In the genomic region with DNA sequence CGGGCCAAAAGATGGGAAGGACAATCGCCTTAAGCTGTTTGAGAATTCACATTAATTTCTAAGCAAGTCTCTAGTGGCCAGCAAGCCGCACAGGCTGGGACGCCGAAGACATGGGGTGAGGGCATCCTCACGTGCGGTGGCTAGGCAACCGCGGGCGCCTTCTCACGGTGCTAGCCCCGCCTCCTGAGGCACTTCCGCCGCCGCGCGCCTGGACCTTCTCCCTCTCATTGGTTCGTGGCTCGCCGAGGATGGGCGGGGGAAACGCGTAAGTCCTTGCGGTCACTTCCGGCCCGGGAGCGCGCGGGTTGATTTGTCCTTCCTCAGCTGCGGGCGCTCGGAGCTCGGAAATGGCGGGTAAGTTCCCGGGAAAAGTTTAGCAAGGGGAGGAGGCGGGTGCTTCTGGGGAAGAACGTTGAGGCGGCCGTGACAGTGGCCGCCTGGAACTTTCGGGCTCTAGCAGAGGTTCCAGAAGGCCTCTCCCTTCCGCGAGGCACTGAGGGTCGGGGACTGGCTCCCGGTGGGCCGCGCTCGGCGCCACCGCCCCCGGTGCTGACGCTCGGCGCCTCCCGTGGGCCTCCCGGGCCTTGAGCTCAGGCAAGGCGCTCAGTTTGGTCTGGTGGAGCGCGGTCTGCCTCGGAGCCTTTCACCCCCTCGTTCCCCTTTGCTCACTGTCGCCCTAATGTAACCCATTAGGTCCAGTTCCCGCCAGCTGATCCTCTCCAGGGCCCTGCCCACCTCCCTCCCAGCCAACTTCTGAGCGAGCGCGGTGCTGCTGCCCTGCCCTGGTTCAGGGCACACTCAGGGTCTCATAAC, we compare ENCODE assay signal across 8 mouse cellular contexts. TPM values are rescaled to one million over a fixed set of nuclear protein-coding genes. Genes with fewer than 3 reads are reported as not detected.
DNase-seq lines count a peak whose midpoint lies in the region; ATAC-seq and TF ChIP-seq lines count a peak whose summit lies in the region.

A gene (plus strand): TSS at position 8 of the 813 bp plus-strand sequence.

- no peaks in the 10 kb centered on the region for H3K9me3 ChIP-seq in ES-Bruce4 (replicated peaks; ENCODE audit: control insufficient read depth, insufficient read depth, low read length, poor library complexity, severe bottlenecking)
- H3K9me3 ChIP-seq in forebrain, embryonic 13.5 days (replicated peaks), result no peaks in the 10 kb centered on the region
- H3K9me3 ChIP-seq in neural tube, embryonic 15.5 days (replicated peaks), result no peaks in the 10 kb centered on the region

- H3K36me3 ChIP-seq in ES-Bruce4 (ENCODE audit: control insufficient read depth, insufficient read depth, low read length, poor library complexity, severe bottlenecking), result peaks cover 40% of the 10 kb centered on the region
- peaks cover 18% of the 10 kb centered on the region for H3K36me3 ChIP-seq in forebrain, embryonic 13.5 days (ENCODE audit: poor library complexity, severe bottlenecking)
- H3K36me3 ChIP-seq in neural tube, embryonic 15.5 days, result 0 out of 2 replicates have a peak, but pooled peaks cover 7% of the 10 kb centered on the region

- H3K4me1 ChIP-seq in ES-Bruce4 (ENCODE audit: control insufficient read depth, insufficient read depth, low read length), result peaks cover 2% of the 10 kb centered on the region
- peaks cover 16% of the 10 kb centered on the region; the same call in 1 of the 2 replicates for H3K4me1 ChIP-seq in forebrain, embryonic 13.5 days
- peaks cover 16% of the 10 kb centered on the region for H3K4me1 ChIP-seq in neural tube, embryonic 15.5 days

- H3K27me3 ChIP-seq in ES-Bruce4 (ENCODE audit: control insufficient read depth, insufficient read depth, low read length, poor library complexity, severe bottlenecking), result no peaks in the 10 kb centered on the region
- no peaks in the 10 kb centered on the region for H3K27me3 ChIP-seq in forebrain, embryonic 13.5 days
- H3K27me3 ChIP-seq in neural tube, embryonic 15.5 days (replicated peaks), result no peaks in the 10 kb centered on the region

- peak; percentile 99 for ATAC-seq in cerebellum, adult (ENCODE audit: insufficient number of reproducible peaks, low FRiP score, low TSS enrichment)
- ATAC-seq in forebrain, embryonic 13.5 days, result peak; percentile 100
- ATAC-seq in neural tube, embryonic 15.5 days (ENCODE audit: low FRiP score), result peak; percentile 100

- peak within 1 kb of the TSS; percentile 98 for H3K4me3 ChIP-seq in ES-Bruce4 (ENCODE audit: low read depth, low read length)
- peak within 1 kb of the TSS; percentile 85 for H3K4me3 ChIP-seq in forebrain, embryonic 13.5 days
- H3K4me3 ChIP-seq in neural tube, embryonic 15.5 days (replicated peaks), result peak within 1 kb of the TSS; percentile 88

- H3K27ac ChIP-seq in ES-Bruce4 (ENCODE audit: insufficient read depth, low read length), result peak within 1 kb of the TSS; percentile 99
- H3K27ac ChIP-seq in forebrain, embryonic 13.5 days, result peak within 1 kb of the TSS; percentile 51
- H3K27ac ChIP-seq in neural tube, embryonic 15.5 days (replicated peaks), result peak within 1 kb of the TSS; percentile 65; the same call in 1 of the 2 replicates

- H3K9ac ChIP-seq in ES-Bruce4 (ENCODE audit: low read depth, poor library complexity, severe bottlenecking), result peak within 1 kb of the TSS; percentile 93
- H3K9ac ChIP-seq in forebrain, embryonic 13.5 days, result peak within 1 kb of the TSS; percentile 85
- peak within 1 kb of the TSS; percentile 69 for H3K9ac ChIP-seq in neural tube, embryonic 15.5 days (replicated peaks)

- peak; percentile 95 to 97 for DNase-seq in heart, postnatal 14 days
- peak; percentile 94 for DNase-seq in layer of hippocampus, adult 11-12 months (ENCODE audit: low spot score)
- DNase-seq in lung, adult 18-20 months, result peak; percentile 96 to 97
- DNase-seq in testis, postnatal 14 days (ENCODE audit: low spot score), result peak; percentile 98

- TF ChIP-seq POLR2A in ES-Bruce4 (IDR thresholded peaks at IDR 0.05; ENCODE audit: insufficient read depth, low read length), result peak; percentile 84

- TF ChIP-seq EP300 in ES-Bruce4 (IDR thresholded peaks at IDR 0.05; ENCODE audit: insufficient read depth, low read depth, low read length), result peak; percentile 82; the same call in 1 of the 2 replicates

- peak within 1 kb of the TSS; percentile 73 for H3K4me2 ChIP-seq in forebrain, embryonic 13.5 days
- H3K4me2 ChIP-seq in neural tube, embryonic 15.5 days, result peak within 1 kb of the TSS; percentile 86

- intact Hi-C loops in heart, postnatal 14 days (cut with DNase I), result loop anchor here (5.0 to 10.0 kb wide), 2 partner anchors 158 to 234 kb away; a partner anchor contains a TSS

- TF ChIP-seq CTCF in ES-Bruce4 (IDR thresholded peaks at IDR 0.05; ENCODE audit: low read depth, low read length), result no peak

- WGBS in forebrain, embryonic 13.5 days, result under 1% methylated on average over 65 of the region's 66 CpGs
- under 1% methylated on average over 63 of the region's 66 CpGs for WGBS in neural tube, embryonic 15.5 days

RNA-seq across cellular contexts. Expression of the gene that starts here (rescaled TPM):
- 659 and 692 TPM in 2 replicates for polyA plus RNA-seq in ES-Bruce4 (2011; ENCODE audit: insufficient read depth, insufficient read length, low read depth, missing spikeins)
- 155 and 156 TPM in 2 replicates for polyA plus RNA-seq in forebrain, embryonic 13.5 days (2015; fragmentation: Nextera tagmentation; extraction: Ambion mirVana)
- 10 to 100 TPM; 27.5 to 31.4 TPM for total RNA-seq in heart, postnatal 14 days (2021)
- 45.9 and 68.2 TPM in 2 replicates for polyA plus RNA-seq in neural tube, embryonic 15.5 days (2015; fragmentation: Nextera tagmentation; extraction: Ambion mirVana)

Comparison
In these comparisons a context has a peak if more than half of its experiments do, and no peak if none do; other contexts are left out.
1. Peak in every context shown above with its lines: DNase-seq, ATAC-seq, H3K4me3 ChIP-seq and H3K27ac ChIP-seq.